Mouse (Mus musculus): ENCODE measurements around the gene Ccl28.
A peak's percentile ranks its signal among the peaks of the same experiment; 100 is the strongest.
"Not testable (repeated sequence)": the region's sequence is repeated elsewhere in the genome, so short reads cannot be mapped to it uniquely, and the experiment has no call there.

The Ccl28 gene

GRCm38 (mm10) chr13:119623634-119624033 lies at the start of gene Ccl28:
Gene Ccl28 (plus strand): TSS chr13:119623819.
- DNase-seq, result no peak

GRCm38 (mm10) chr13:119596321-119597211 lies 27.1 kb upstream of the Ccl28 start:
- not testable (repeated sequence) for DNase-seq

- not testable (repeated sequence) for DNase-seq
Measured at GRCm38 (mm10) chr13:119598466-119598865, 25.2 kb upstream of the Ccl28 start.

GRCm38 (mm10) chr13:119599066-119599465 lies 24.6 kb upstream of the Ccl28 start:
- DNase-seq, result peak; percentile 9

- DNase-seq, result not testable (repeated sequence)
Measured at GRCm38 (mm10) chr13:119599498-119599897, 24.1 kb upstream of the Ccl28 start.

- DNase-seq, result peak; percentile 23
Measured at GRCm38 (mm10) chr13:119600166-119600565, 23.5 kb upstream of the Ccl28 start.

- peak; percentile 18 for DNase-seq
Measured at GRCm38 (mm10) chr13:119602688-119603331, 20.8 kb upstream of the Ccl28 start.

GRCm38 (mm10) chr13:119603890-119604289 lies 19.7 kb upstream of the Ccl28 start:
- DNase-seq, result not testable (repeated sequence)

GRCm38 (mm10) chr13:119604322-119604721 lies 19.3 kb upstream of the Ccl28 start:
- DNase-seq, result not testable (repeated sequence)

- no peak for DNase-seq
Measured at GRCm38 (mm10) chr13:119618841-119619240, 4.8 kb upstream of the Ccl28 start.

- DNase-seq, result no peak
Measured at GRCm38 (mm10) chr13:119619735-119620134, 3.9 kb upstream of the Ccl28 start.

- not testable (repeated sequence) for DNase-seq
Measured at GRCm38 (mm10) chr13:119625952-119626351, 2.3 kb downstream of the Ccl28 start.

GRCm38 (mm10) chr13:119631482-119632155 lies 8.0 kb downstream of the Ccl28 start:
- DNase-seq, result peak; percentile 82

GRCm38 (mm10) chr13:119632156-119632548 lies 8.5 kb downstream of the Ccl28 start:
- DNase-seq, result no peak

GRCm38 (mm10) chr13:119635496-119635895 lies 11.9 kb downstream of the Ccl28 start:
- DNase-seq, result no peak

- no peak for DNase-seq
Measured at GRCm38 (mm10) chr13:119637837-119638236, 14.2 kb downstream of the Ccl28 start.

GRCm38 (mm10) chr13:119638449-119638848 lies 14.8 kb downstream of the Ccl28 start:
- no peak for DNase-seq

- no peak for DNase-seq
Measured at GRCm38 (mm10) chr13:119639302-119639701, 15.7 kb downstream of the Ccl28 start.

- no peak for DNase-seq
Measured at GRCm38 (mm10) chr13:119640504-119640903, 16.9 kb downstream of the Ccl28 start.

- no peak for DNase-seq
Measured at GRCm38 (mm10) chr13:119641145-119641544, 17.5 kb downstream of the Ccl28 start.

GRCm38 (mm10) chr13:119644769-119645168 lies 21.1 kb downstream of the Ccl28 start:
- DNase-seq, result no peak

GRCm38 (mm10) chr13:119646511-119646910 lies 22.9 kb downstream of the Ccl28 start:
- no peak for DNase-seq
